Mouse (Mus musculus): Measurements from ENCODE around the gene Rasal2. TPM values are rescaled to one million over a fixed set of nuclear protein-coding genes. Genes with fewer than 3 reads are reported as not detected.

Gene Rasal2
- 15.8 TPM for polyA plus RNA-seq (2014; fragmentation: Illumina TruSeq; extraction: RNeasy Lipid Tissue Mini Kit (QIAGEN cat#74804); ENCODE audit: low read depth, low replicate concordance)

DNA sequence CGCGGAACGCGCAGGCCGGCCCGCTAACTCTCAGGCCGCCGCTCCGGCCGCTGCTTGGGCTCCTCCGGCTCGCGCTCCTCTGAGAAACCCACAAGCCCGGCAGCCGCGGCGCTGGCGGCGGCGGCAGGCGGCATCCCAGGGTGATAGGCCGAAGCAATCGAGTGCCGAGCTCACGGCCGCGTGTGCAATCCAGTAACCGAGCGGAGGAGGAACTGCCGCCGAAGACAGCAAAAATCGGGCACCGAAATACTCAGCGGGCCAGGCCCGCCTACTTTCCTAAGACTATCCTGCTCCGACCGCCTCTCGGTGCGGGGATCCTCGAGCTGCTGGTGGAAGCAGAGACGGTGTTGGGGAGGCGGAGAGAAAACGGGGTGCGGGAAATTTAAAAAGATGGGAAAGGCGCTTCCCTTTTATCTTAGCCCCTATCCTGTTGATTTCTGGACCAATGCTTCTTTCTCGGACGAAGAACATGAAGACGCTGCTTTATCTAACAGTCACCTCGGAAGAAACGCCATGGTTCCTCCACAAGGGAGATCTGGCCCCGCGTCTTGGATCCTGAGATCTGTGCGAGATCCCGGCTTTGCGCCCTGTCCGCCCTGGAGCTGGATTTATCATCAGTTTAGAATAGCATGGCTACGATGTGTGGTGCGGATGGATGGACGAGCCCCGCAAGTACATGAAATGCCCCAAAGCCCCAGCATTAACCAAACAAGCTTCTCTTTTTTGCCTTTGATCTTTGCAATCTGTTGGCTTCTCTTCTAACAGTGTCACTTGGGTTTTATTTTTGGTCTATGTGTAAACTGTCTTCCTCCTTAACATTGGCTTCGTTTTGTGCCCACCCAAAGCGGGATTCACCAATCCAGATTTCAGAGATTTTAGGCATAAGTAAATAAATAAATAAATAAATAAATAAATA is at the start of gene Rasal2:
Gene Rasal2, minus strand, starts transcription at position 142 of the 916 bp plus-strand sequence.

DNA sequence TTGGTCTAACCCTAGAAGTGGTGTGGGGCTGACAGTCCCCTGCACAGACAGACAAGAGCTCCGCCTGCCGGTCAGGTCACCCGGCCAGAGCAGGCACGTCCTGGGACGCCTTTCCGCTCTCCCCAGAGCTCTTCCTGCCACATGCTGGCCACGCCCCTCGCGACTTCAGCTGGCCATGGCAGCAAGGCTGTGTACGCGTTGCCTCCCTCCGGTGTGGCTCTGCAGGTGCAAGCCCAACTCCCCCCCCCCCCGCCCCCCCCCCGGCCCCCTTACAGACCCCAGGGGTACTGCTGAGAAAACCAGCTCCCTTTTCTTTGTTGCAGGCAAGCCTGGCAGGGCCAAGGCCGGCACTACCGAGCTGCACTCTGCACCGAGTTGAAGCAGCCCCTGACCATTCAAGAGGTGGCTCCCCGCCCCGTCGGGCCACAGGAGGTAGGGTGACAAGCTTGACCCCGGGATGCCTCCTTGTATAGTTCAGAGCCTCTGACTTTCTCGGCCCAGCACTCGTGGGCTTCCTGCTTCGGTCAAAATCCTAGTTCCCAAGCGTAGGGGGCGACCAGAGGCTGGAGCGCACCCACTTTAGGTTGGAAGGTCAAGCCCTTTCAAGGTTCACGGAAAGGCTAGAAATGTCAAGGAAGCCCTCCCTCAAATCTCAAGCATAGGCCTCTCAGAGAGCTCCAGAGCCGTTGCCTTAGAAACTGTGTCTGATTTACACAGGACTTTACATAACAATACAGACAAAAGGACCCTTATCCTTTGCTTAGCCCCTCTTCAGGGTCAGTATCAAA is 46.2 kb upstream of the Rasal2 start, which contains the start of gene Cryzl2:
Gene Cryzl2, plus strand, starts transcription at position 157 of the 788 bp plus-strand sequence.

DNA sequence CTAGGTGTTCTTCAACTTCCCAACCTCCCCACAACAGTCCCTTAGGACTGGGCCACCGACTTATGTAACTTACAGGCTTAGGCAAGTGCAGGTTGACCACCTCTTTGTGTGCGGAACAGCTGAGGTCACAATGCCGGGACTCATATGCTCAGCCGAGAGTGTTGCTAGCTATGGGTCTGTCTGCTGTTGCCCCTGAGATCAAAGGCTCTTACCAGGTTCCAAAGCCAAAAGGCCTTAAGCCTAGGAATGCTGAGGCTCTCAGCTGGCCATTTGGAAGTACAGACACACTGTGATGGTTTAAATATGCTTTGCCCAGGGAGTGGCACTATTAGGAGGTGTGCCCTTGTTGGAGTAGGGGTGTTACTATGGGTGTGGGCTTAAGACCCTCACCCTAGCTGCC is 303.8 kb downstream of the Rasal2 start, which contains the start of gene Tex35:
Gene Tex35, minus strand, starts transcription at position 101 of the 400 bp plus-strand sequence.

Other genes with a start within 250 kb of the Rasal2 start
- gene Cryzl2, start 46.0 kb upstream of the Rasal2 start, polyA plus RNA-seq (2014; fragmentation: Illumina TruSeq; extraction: RNeasy Lipid Tissue Mini Kit (QIAGEN cat#74804); ENCODE audit: low read depth, low replicate concordance), result 258 TPM
- gene Sec16b, start 94.1 kb upstream of the Rasal2 start, polyA plus RNA-seq (2014; fragmentation: Illumina TruSeq; extraction: RNeasy Lipid Tissue Mini Kit (QIAGEN cat#74804); ENCODE audit: low read depth, low replicate concordance), result 1.1 TPM

All from kidney, adult 10 weeks (tissue).